Mouse (Mus musculus): Measurements from ENCODE around the gene Asf1b. TPM values are rescaled to one million over a fixed set of nuclear protein-coding genes. Genes with fewer than 3 reads are reported as not detected.
A peak's percentile ranks its signal among the peaks of the same experiment; 100 is the strongest.
"Not testable (repeated sequence)": the region's sequence is repeated elsewhere in the genome, so short reads cannot be mapped to it uniquely, and the experiment has no call there.

Asf1b gene
- total RNA-seq, 2 experiments from 2014 or later, result 1.3 to 2.0 TPM

DNA sequence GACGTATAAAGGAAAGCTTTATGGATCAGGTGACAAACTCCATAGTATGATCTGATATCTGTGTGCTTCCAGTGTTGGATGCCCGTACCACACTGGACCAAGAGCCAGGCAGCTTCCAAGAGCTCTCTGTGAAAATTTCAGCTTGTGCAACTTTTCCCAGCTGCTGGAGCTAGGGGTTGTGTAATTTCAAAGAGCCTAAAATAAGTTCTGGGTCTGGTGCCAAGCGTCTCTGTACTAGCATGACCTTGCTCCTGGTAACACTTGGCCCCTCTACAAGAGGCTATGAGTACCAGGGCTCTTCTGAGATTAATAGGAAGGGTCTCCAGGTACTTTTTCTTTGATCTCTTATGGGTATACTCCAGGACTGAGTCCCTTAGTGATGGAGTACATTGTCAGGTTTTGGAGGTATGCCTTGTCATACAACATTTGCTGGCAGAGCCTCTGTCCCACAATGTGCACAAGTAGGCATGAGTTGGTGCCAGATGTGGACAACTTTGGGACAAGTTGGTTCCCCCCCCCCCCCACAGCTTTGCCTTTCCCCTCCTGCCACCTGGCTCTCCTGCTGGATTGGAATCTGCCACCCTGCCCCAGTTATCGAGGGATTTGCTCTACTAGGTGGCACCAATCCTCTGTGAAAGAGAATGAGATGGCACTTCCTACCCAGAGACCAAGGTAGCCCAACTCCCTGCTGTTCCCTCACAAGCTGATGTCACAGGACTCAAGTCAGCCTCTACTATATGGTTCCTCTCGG lies 8.9 kb downstream of the Asf1b start:
- DNase-seq, result peak; percentile 75 to 85

DNA sequence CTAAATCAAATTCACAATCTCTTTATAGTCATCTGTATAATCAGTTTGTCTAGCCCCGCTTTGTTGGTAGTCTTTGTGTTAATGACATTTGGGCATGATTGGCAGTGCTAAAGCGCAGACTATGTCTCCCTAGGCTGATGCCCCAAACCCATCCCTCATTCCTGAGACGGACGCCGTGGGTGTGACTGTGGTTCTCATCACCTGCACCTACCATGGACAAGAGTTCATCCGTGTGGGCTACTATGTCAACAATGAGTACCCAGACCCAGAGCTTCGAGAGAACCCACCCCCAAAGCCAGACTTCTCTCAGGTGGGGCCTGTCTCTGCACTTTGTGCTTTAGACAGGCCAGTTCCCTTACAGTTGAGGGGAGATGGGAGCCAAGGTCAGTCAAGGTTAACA lies 12.4 kb downstream of the Asf1b start:
- no peak for DNase-seq

DNA sequence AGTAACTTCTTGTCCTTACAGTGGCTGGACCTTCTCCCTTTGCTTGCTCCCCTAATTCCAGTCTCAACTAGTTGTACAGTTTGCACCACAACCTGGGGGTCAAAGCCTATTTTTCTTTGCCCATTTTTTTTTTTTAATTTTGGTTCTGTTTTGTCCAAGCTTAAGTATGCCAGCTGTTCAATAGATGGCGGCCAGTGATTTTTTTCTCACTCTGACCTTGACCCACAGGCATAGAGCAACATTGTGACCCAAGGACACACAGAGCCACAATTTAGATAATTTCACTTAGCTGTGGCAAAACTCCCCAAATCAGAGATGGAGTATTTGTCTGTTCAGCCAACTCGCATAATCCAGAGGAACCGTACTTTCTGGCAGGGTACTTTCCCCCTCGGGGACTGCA lies 15.8 kb downstream of the Asf1b start:
- no peak for DNase-seq

DNA sequence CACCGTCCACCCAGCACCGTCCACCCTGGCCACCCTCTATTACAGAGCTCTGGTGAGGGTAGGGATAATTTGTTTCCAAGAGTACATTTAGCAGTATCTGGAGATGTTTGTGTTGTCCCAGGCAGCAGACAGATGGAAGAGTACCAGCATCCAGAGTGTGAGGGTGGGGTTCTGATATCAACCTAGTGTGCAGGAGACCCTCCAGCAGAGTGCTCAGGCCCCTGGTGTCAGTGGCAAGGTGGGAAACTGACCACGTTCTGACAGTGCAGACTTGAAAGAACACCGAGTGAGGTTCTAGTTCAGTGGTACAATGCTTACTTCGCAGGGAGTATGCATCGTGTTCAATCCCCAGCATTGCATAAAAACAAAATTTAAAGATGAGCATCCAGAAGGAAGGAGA lies 16.4 kb downstream of the Asf1b start:
- no peak for DNase-seq

DNA sequence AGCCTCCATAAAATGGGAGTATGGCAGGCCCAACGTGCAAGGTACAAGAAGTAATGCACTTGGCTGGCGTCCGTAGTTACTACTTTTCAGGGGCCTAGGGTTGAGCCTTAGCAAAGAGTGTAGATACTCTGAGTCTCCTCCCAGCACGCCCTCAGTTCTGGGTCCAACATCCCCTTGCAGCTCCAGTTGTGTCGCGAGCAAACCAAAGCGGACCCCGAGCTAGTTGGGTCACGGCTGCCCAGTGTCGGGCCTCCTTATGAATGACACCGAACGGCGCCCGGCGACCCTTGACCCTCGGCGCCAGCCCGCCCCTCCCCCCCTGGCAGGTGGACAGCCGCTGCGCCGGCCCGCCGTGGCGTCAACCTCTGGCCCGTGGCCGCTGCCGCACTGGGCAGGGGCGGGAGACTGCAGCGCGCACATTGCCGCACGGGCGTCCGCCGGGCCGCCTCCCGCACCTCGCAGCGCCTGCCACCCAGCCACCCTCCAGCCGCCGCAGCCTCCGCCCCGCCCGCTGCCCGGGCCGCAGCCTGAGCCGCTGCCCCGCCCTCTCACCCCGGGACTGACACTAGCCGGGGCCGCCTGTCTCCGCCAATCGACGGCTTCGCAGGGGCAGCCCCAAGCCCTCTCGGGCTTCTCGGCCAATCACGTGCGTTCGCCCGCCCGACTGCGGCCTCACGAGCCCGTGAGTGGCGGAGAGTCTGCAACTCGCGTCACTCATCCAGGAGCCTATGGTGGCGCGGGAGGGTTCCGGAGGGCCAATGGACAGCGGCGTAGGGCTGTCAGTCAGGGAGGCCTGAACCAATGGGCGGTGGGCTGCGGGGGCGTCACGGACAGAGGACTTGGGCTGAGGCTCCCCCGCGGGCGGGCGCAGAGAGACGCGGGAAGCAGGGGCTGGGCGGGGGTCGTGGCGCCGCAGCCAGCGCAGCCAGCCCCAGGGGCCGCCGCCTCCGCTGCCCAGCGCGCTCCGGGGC lies 17.1 kb downstream of the Asf1b start, which contains the start of gene Prkaca:
TSS of gene Prkaca (plus strand) at position 844 of the 971 bp plus-strand sequence.
- DNase-seq, result peak; percentile 96 to 100

DNA sequence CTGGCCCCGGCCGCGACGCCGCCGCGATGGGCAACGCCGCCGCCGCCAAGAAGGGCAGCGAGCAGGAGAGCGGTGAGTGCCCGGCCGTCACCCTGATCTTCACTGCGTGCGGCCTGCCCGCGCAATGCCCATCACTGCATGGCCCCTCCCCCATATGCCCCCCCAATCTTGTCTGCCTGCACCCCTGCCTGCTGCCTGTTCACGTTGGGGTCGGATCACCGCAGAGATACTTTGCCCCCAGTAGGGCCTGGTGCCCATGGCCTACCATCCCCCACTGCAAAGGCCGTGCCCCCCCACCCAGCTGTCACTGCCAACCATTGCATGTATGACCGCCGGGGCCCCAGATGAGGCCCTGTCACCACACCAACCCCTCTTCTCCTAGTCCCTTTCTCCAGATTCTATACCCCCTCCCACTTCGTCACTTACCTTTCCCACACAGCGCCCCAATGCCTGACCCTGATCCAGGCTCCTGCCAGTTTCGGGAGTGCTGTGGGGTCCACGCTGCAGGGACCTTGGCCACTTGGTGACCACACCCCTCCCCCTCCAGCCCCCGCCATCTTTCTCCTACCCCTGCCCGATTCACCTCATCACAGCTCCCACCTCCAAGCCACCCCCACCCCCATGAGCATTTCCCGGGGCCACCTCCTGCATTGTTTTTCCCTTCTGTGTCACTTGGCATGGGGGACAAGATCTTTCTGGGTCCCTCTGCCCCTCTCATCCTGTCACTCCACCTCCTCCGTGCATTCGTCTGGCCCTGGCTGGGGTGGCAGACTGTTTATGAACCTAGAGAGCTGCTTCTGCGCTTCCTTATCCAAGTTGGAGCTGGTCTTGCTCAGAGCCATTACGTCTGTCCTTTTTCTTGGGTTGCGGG lies 18.1 kb downstream of the Asf1b start:
- DNase-seq, result peak in 1 of 2 experiments; percentile 36

DNA sequence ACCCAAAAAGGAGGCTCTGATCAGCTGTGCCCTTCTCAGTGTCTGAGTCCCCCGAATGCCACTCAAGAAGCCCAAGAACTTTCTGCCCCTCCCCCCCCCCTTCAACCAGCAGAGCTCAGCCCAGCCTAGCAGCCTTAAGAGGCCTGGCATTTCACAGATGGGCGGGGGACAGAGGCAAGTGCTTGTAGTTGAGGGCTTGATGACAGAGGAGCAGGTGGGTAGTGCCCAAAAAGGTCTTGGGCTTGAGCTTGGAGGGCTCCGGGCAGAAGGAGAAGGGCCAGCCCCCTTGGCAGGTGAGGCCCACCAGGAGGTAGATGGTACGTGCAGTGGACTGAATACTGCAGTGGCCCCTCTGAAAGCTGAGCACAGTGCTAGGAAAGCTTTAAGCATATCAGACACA lies 19.2 kb downstream of the Asf1b start:
- no peak for DNase-seq

DNA sequence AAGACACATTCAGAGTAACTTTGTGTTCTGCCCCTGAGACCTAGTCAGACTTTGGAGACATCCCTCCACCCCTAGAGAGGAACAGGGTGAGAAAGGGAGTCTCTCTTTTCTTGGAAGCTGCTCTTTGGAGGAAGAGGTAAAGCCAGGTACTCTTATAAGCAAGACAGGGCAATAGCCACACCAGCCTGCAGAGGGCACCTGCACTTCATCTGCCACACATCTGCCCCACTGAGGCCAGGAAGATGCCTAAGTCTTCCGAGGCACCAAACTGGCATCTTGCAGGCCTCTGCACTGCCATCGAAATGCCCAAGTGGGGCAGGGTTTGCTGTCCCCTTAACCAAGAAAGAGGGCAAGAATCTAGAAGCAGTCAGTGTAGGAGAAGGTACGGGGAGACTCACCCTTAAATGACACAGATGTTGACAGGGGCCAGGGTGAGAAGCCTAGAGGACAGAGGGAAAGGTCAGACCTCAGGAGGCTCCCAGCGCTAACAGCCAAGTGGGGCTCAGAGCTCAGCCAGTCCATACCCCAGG lies 20.9 kb downstream of the Asf1b start:
- DNase-seq, result no peak

DNA sequence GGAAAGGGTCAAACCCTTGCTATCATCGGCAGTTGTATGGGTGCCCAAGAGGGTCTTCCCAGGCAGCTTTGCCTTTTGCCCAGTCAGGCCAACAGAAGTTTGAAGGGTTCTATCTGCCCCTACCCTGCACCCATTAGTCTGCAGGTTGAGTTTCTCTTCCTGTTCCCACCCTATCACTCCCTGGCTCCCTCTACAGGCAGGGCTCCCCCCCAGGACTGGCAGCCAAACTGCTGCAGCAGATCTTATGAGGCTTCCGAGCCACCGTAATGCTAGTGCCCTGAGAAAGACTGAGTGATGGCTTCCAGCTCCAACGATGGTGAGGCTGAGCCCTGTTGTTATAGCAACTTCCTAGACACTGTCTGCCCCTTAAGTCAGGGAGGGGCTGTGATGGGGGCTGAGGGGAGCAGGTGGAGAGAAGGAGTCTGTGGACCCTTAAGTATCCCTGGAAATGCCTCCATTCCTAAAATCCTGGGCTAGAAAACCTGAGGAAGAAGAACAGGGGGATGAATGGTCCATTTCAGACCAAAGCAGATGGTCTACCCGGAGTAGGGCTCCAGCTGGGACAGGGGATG lies 21.6 kb downstream of the Asf1b start:
- DNase-seq, result no peak

DNA sequence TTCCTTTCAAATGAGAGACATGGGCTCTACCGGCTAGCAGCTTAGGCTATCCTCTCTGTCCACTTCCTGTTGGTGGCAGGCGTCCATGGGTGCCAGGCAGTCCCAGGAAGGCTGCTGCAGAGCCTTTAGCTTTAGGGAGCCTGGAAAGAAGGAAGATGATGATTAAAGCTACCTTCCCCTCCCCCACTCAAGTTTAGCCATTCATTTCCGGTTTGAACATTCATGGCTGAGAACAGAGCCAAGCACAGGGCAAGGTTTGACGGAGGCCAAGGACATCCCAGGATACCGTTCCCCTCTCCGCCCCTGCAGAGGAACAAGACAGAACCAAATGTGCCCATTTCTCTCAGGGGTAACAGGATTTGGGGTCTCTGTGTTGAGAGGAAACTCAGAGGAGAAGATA lies 22.3 kb downstream of the Asf1b start:
- peak; percentile 51 to 57 for DNase-seq

DNA sequence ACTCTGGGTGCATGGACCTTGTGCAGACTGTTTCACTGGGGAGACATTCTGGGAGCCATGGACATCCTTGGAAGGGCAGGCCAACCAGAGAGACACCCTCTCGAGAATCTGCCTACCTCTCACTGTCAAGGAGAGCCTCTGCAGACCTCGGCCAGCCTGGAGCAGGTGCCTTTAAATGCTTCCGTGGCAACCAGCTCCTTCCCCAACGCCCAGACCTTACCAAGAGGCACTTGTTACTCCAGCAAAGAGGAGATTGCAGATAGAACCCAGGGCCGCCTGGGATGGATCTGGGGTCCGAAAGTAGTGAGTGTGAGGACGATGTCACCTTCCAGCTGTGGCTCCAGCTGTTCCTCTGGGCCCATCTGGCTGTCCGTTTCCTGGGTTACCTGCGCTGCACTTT lies 22.9 kb downstream of the Asf1b start:
- no peak for DNase-seq

DNA sequence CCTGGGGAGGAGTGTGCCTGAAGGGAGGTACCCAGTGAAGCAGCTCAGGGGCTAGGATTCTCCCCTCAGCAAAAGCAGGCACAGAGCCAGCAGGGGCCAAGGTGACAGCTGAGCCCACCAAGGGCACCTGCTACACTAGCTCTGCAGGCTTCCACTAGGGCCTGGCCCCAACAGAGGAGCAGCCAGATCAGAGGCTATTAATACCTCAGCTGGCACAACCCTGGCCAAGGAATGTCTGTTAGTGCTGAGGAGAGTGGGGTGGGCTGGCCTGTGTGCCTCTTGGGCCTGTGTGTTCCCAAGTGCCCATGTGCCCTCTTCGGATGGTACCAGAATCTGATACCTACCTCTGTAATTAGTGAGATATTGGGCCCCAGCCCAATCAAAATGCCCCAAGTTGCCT lies 24.9 kb downstream of the Asf1b start:
- peak; percentile 68 to 85 for DNase-seq

DNA sequence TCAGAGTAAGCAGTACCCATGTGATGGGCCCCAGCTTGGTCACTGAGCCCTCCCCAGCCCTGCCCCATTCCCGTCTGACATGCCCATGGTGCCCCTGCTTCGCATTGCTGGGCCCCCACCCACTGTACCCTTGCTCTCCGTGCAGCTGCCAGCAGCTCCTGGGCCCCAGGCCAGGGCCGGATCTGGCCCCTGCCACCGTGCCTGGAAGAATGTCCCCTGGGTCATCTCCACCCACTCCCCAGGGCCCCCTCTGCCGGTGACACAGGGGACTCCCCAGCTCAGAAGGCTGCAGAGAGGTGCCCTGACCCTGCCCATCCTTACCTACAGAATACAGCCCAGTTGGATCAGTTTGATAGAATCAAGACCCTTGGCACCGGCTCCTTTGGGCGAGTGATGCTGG lies 25.5 kb downstream of the Asf1b start:
- DNase-seq, result peak; percentile 80 to 86

DNA sequence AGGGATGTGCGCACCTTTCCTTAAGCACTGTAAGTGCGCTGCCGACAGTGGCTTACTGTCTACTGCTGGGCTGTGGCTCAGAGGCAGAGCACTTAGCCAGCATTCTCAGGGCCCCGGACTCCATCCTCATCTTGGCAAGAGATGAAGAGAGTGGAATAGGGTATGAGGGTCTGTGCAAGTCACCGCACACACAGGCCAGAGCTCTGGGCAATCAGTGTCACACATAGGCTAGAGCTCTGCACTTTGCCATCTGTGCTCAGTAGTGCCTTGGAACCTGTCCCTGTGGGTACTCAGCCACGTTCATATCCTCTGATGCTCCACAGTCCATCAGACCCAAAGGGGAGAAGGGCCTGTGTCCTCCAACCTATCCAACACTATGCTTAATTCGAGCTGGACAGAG lies 26.2 kb downstream of the Asf1b start:
- no peak for DNase-seq

DNA sequence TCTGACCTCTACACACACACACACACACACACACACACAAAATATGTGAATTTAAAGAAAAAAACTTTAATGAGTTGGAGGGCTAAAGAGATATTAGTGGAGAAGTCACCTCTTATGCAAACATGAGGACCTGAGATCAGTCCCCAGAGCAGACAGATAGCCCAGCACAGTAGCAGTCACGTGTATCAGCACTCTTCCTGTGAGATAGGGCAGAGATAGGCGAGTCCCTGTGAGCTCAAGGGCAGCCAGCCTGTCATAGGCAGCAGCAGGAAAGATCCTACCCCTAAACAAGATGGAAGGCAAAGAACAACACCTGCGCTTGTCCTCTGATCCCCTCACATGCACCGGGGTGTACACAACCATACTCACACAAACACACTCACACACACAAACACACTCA lies 27.1 kb downstream of the Asf1b start:
- no peak for DNase-seq

DNA sequence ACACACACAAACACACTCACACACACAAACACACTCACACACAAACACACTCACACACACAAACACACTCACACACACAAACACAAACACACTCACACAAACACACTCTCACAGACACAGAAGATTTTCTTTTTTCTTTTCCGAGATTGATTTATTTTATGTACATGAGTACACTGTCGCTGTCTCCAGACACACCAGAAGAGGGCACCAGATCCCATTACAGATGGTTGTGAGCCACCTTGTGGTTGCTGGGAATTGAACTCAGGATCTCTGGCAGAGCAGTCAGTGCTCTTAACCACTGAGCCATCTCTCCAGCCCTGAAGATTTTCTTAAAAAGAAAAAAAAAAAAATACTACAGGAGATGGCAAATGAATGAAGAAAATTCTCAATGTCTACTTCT lies 27.9 kb downstream of the Asf1b start:
- not testable (repeated sequence) for DNase-seq

DNA sequence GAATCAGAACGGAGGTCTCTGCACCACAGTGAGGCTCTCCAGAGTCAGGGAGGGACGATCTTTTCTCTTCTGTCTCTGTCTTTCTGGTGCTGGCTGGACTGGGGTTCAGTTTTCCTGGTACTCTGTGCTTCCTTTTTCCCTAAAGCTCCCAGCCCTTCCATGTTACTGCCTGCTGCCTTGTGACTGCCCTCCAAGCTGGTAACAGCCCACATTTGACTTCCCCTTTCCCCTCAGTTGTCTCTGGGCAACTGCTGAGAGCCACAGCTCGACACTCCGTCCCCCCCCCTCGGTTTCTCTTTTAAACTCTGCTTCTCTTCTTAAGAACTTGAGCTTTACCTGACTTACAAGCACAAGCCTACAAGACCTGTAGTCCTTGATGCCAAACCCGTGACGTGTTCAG lies 33.9 kb downstream of the Asf1b start:
- DNase-seq, result peak in 1 of 2 experiments; percentile 49

DNA sequence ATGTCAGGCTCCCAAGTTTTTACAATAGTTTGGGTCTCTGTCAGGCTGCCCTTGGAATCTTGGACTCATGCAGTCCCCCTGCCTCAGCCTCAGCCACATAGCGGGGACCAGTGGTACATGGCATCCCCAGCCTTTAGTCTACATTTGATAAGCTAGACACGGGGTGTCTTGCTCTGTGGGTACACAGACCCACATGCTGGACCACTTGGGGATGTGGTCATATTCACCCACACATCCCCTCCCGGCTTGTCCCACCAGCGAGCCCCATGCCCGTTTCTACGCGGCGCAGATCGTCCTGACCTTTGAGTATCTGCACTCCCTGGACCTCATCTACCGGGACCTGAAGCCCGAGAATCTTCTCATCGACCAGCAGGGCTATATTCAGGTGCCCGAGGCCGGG lies 34.9 kb downstream of the Asf1b start:
- no peak for DNase-seq

DNA sequence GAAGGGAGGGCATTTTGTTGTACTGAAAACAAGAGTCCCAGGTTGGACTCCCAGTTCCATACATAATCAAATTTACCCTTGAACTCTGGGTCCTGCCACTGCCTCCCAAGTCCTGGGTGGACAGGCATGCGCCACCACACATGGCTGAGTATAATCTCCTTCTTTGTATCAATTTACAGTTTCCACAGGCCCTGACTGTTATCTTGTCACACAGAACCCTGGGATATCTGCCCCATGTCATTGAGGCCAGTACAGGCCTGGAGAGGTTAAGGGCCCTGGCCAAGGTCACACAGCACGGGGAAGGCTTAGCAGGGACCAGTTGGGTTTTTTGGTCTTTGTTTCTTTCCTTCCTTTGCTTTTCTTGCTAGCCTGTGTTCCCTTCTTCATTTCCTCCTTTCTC lies 37.2 kb downstream of the Asf1b start:
- DNase-seq, result no peak

DNA sequence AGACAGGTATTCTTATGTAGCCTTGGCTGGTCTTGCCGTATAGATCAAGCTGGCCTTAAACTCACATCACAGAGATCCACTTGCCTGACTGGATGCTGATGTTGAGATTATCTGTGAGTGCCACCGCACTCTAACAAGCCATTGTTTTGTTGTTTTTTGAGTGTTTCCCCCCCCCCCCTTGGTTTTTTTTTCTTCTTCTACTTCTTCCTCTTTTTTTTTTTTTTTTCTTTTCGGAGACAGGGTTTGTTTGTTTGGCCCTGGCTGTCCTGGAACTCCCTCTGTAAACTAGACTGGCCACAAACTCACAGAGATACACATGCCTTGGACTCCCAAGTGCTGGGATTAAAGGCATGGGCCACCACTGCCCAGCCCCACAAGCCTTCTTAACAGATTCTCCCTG lies 38.7 kb downstream of the Asf1b start:
- no peak for DNase-seq

DNA sequence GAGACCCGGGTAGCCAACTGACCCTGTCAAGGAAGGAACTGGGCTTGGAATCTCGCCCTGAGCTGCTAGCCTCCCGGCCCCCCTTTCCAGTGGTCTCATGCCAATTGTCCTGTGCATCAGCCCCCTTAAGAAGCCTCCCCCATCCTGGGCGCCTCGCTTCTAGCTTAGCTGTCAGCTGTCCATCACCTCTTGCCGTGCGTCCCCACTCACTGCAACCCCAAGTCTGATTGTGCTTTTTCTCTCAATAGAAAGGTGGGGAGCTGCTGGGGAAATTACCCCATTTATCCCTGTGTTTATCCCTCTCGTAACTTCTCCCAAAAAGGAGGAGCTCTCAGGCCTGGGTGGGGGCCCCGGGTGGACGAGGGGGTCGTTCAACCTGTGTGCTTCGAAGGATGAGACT lies 40.7 kb downstream of the Asf1b start:
- DNase-seq, result no peak
